Mouse (Mus musculus): Measurements from ENCODE around the gene Cux1.

DNA sequence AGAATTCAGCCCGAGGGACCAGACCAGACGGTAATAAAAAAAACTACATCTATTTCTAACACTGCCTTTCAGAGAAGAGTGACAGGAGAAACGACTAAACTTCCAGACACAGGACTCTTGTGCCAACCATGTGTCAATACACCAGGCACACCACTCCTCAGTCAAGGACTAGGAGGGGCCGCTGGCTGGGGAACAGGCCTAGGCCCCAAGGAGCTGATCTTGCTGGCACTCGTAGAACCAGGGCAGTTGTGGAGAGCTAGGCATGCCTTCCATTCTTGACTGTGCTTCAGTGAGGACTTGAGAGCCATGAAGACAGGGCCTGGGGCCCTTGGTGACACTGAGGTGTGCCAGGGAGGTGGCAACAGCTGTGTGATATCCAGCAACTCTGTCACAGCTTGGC lies 121.3 kb downstream of the Cux1 start:
- TF ChIP-seq CTCF (IDR thresholded peaks at IDR 0.05) = no peak
- no peak for TF ChIP-seq POLR2A (IDR thresholded peaks at IDR 0.05; ENCODE audit: insufficient read depth, low read depth, low read length)
